Mouse (Mus musculus): ENCODE data around the gene Mblac2. TPM values are rescaled to one million over a fixed set of nuclear protein-coding genes. Genes with fewer than 3 reads are reported as not detected.
A peak's percentile ranks its signal among the peaks of the same experiment; 100 is the strongest.

Mblac2 gene
- polyA plus RNA-seq, 1 experiment: 3.8 TPM

GRCm38 (mm10) chr13:81791861-81792260, 80.7 kb downstream of the Mblac2 start:
- no peak for TF ChIP-seq POLR2A (IDR thresholded peaks at IDR 0.05; ENCODE audit: control insufficient read depth, extremely low read depth, insufficient read depth, low read length, poor library complexity)
- TF ChIP-seq CTCF (IDR thresholded peaks at IDR 0.05; ENCODE audit: borderline replicate concordance, control insufficient read depth, extremely low read depth, insufficient read depth, low read length, poor library complexity): no peak
- Histone ChIP-seq H3K36me3 (ENCODE audit: control insufficient read depth, insufficient read depth, low read length) (peaks cover 9% of the 10 kb centered on the region; the same call in 1 of the 2 replicates), H3K4me1 (replicated peaks; ENCODE audit: control insufficient read depth, insufficient read depth, low read length) (no peaks in the 10 kb centered on the region), H3K27me3 (ENCODE audit: control insufficient read depth, insufficient read depth, low read length) (no peaks in the 10 kb centered on the region), H3K4me3 (ENCODE audit: control insufficient read depth, insufficient read depth, low read length) (no peak overlapping the region), H3K27ac (ENCODE audit: control insufficient read depth, insufficient read depth, low read length) (no peak overlapping the region)
- no peak for DNase-seq
- 96% methylated on average over 8 of the region's 8 CpGs for WGBS

GRCm38 (mm10) chr13:81793850-81794249, 82.7 kb downstream of the Mblac2 start:
- Histone ChIP-seq H3K27ac (ENCODE audit: control insufficient read depth, insufficient read depth, low read length) (no peak overlapping the region; the same call in 1 of the 2 replicates), H3K4me3 (ENCODE audit: control insufficient read depth, insufficient read depth, low read length) (no peak overlapping the region), H3K4me1 (replicated peaks; ENCODE audit: control insufficient read depth, insufficient read depth, low read length) (no peaks in the 10 kb centered on the region), H3K36me3 (ENCODE audit: control insufficient read depth, insufficient read depth, low read length) (peaks cover 9% of the 10 kb centered on the region; the same call in 1 of the 2 replicates), H3K27me3 (ENCODE audit: control insufficient read depth, insufficient read depth, low read length) (no peaks in the 10 kb centered on the region)
- no peak for TF ChIP-seq POLR2A (IDR thresholded peaks at IDR 0.05; ENCODE audit: control insufficient read depth, extremely low read depth, insufficient read depth, low read length, poor library complexity)
- TF ChIP-seq CTCF (IDR thresholded peaks at IDR 0.05; ENCODE audit: borderline replicate concordance, control insufficient read depth, extremely low read depth, insufficient read depth, low read length, poor library complexity): no peak
- 11% methylated on average over 1 of the region's 1 CpGs for WGBS
- peak; percentile 13 for DNase-seq

DNA sequence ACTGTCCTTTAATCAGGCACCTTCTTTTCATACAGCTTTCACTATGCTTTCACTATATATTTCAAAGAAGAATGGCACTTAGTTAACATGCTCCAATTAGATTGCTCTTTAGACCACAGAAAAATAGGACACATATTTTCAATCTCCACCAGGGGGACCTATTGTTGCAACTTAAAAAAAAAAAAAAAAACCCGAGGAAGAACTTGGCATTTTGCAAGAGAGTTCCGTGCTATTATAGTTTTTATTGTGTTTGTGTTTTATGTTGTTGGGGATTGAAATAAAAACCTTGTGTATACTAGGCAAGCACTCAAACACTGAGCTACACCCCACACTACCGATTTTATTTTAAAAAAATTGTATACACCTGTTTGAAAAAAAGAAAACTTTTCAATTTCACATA, 90.0 kb downstream of the Mblac2 start:
- H3K27me3 ChIP-seq (ENCODE audit: control insufficient read depth, insufficient read depth, low read length): no peaks in the 10 kb centered on the region
- H3K27ac ChIP-seq (ENCODE audit: control insufficient read depth, insufficient read depth, low read length): no peak overlapping the region
- TF ChIP-seq CTCF (IDR thresholded peaks at IDR 0.05; ENCODE audit: borderline replicate concordance, control insufficient read depth, extremely low read depth, insufficient read depth, low read length, poor library complexity) (no peak), POLR2A (IDR thresholded peaks at IDR 0.05; ENCODE audit: control insufficient read depth, extremely low read depth, insufficient read depth, low read length, poor library complexity) (no peak)
- no peak for DNase-seq
- H3K4me3 ChIP-seq (ENCODE audit: control insufficient read depth, insufficient read depth, low read length): no peak overlapping the region
- 27% methylated on average over 3 of the region's 3 CpGs for WGBS
- no peaks in the 10 kb centered on the region for H3K4me1 ChIP-seq (replicated peaks; ENCODE audit: control insufficient read depth, insufficient read depth, low read length)
- 0 out of 2 replicates have a peak, but pooled peaks cover 4% of the 10 kb centered on the region for H3K36me3 ChIP-seq (ENCODE audit: control insufficient read depth, insufficient read depth, low read length)

Other genes with a start within 250 kb of the Mblac2 start
- gene Adgrv1, start 78.2 kb upstream of the Mblac2 start, polyA plus RNA-seq (2012; rRNA removed): 0.24 and 0.27 TPM in 2 replicates
- gene Lysmd3, start 53.7 kb upstream of the Mblac2 start, polyA plus RNA-seq (2012; rRNA removed): 11.1 and 13.7 TPM in 2 replicates
- gene Polr3g, start 328 bp upstream of the Mblac2 start, polyA plus RNA-seq (2012; rRNA removed): 6.3 and 6.7 TPM in 2 replicates
- 3.4 and 3.6 TPM in 2 replicates for gene Cetn3, start 71.7 kb downstream of the Mblac2 start, polyA plus RNA-seq (2012; rRNA removed)